Mouse (Mus musculus) bone marrow macrophage, adult 2 months (primary cell): ENCODE data around the gene Gm45713.

ENCODE experiments used
- CTCF ChIP-seq: IDR thresholded peaks from 2 replicates; pipeline ENCODE4 v1.5.1; 2012; ENCODE audit warnings: low read depth, mild to moderate bottlenecking, low read length, moderate library complexity
- POLR2A ChIP-seq: IDR thresholded peaks from 2 replicates; pipeline ENCODE4 v1.6.1; 2012; ENCODE audit warnings: mild to moderate bottlenecking, low read depth, low read length, borderline replicate concordance

GRCm38 (mm10) chr7:45081016-45081415 lies 55.0 kb downstream of the Gm45713 start:
- TF ChIP-seq CTCF, result no peak
- no peak for TF ChIP-seq POLR2A
